Mouse (Mus musculus) bone marrow macrophage, adult 2 months (primary cell): ENCODE measurements at regions not wholly inside any gene's neighbourhood (a gene's known extent, or its start where the extent isn't known, plus 50 kb on each side); places are given as distances from the start of the nearest gene placed in this dataset.

Experiments
- CTCF ChIP-seq: IDR thresholded peaks from 2 replicates; pipeline ENCODE4 v1.5.1; 2012; ENCODE audit warnings: low read depth, mild to moderate bottlenecking, low read length, moderate library complexity
- POLR2A ChIP-seq: IDR thresholded peaks from 2 replicates; pipeline ENCODE4 v1.6.1; 2012; ENCODE audit warnings: mild to moderate bottlenecking, low read depth, low read length, borderline replicate concordance

DNA sequence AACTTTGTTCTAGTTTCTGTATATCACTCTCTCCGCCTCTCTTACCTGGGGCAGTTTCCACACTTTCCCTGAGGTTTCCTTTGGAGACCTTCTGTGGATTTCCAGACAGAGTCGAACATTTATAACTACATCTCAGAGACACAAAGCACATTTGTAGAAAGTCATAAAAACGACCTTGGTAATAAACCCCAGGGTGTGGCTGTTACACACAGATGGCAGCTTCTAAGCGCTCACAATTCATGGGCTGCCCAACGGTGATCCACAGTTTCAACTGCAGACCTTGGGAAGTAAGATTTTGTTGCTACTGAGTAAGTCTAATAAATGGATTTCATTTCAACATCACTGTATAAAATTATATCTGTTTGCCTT, 59.4 kb upstream of the Ppp3ca start:
- TF ChIP-seq POLR2A (no peak), CTCF (no peak)
